Mouse (Mus musculus) kidney, postnatal 36 days (tissue): Measurements from ENCODE around the gene Wdfy1.

Source experiments
- DNase-seq, 2 experiments: peaks; one replicate each; pipeline ENCODE4 v3.0.0; 2021 to 2022; ENCODE audit warnings: mixed read lengths in 2 of 2

Gene Wdfy1

DNA sequence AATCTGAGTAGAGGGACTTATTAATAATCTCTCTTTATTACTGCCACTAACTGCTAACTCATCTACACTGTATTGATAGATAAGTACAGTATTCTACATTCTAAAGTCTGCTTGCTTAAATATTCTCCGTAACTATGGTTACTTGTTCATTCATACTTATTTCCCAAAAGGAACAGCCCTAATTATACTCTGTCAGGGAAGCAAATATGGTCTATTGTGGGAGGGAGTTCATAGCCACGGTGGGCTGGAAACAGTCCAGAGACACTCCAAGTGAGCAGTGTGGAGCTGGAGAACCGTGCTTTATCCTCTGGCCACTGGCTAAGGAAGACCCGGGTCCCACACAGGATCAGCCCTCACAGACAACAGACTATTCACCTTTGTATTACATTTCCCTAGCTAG lies 65.3 kb downstream of the Wdfy1 start:
- peak in 1 of 2 experiments; percentile 23 for DNase-seq

DNA sequence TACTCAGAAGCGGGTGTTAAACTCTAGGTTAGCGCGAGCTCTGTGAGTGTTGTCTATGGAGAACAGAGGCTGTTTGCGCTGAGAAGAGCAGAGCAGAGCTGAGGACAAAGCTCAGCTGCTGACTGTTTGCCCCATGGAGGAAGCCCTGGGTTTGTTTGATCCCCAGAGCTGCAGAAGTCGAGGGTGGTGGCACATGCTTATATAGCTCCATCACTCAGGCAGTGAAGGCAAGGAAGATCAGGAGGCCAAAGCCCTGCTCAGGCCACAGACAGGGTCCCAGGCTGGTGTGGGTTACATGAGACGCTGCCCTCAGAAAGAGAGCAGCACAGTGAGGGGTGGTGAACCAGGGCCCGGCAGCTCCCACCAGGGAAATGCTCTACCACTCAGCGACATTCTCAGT lies 65.7 kb downstream of the Wdfy1 start:
- DNase-seq: peak in 1 of 2 experiments; percentile 25

DNA sequence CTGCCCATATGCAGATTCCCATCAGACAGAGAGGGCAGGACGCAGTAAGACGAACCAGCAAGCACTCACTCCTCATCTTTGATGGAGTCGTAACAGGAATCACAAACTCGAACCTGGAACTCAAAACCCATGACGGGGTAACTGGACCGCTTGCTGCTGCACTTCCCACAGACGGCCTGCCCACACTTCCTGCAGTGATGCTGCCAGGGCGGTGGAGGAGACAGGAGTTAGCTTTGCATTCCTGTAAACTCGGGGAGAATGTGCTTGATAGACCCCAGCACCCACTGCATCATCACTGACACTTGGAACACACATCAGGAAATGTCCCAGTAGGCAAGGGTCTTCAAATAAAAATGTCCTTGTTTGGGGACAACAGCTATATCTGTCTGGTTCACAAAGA lies 68.6 kb downstream of the Wdfy1 start:
- DNase-seq: no peak

DNA sequence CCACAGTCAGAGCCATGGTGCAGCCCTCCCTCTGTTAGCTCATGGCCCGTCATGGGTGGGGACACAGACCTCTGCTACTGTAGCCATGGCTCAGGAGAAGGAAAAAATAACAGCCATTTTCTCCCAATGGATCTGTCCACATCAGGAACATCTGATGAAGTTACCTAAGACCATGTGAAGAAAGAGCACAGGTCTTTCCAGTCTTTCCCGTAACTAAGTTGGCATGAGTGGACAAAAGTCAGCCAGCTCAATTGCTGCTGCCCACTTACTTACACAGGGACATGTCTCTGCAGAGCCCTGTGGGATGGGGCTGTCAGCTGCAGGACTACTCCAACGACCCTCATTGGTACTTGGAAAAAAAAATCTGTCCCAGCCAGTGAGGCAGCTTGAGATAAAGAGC lies 69.2 kb downstream of the Wdfy1 start:
- no peak for DNase-seq

DNA sequence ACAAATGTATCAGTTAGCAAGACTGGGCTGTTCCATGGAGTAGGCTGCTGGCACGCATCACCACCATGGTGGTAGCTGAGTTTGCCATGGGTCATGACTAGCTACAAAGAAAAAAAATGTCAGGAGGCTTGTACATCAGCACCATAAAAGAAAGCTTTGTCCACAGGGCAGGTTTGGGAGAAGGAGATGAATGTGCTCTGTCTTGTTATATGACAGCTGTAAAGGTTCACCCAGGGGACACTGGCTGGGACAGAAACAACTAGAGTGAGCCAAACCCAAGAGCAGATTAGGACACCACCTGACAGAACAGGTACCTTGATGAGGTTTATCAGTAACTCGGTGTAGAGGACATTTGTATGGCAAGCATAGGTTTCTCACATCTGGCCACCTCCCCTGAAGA lies 71.3 kb downstream of the Wdfy1 start:
- DNase-seq: no peak

DNA sequence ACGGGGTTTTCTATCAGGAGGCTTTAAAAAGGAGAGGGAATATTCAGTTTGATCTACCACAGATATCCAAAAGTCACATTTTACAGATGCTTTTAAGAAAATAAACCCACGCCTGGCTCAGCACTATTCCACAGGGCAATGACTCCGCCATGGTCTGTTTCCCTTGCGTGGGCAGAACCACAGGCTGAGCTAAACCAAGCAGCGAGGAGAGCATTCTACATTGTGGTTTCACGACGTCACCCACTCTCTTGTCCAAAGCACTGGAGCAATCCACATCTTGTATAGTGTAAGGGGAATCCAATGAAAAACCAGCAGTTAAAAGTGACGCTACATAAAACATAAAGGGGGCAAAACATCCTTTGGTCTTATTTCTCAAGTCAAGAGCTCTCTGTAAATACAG lies 72.4 kb downstream of the Wdfy1 start:
- no peak for DNase-seq

DNA sequence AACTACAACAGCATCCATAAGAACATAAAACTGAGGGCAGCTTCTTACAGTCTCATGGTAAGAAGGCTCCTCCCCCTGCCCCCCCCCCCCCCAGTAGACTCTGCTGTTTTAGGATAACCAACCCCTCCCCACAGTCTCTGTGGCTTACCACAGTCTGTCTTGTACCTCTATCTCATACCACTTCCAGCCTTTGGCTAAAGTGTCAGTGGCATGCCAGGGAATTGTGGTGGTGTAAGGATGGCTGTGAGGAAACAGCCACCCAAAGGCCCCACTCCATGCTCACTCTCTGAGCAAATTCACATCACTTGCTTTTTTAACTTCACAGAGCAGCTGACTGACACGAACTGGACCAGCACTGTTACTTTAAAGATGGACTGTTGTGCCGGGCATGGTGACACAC lies 77.4 kb downstream of the Wdfy1 start:
- DNase-seq: no peak

DNA sequence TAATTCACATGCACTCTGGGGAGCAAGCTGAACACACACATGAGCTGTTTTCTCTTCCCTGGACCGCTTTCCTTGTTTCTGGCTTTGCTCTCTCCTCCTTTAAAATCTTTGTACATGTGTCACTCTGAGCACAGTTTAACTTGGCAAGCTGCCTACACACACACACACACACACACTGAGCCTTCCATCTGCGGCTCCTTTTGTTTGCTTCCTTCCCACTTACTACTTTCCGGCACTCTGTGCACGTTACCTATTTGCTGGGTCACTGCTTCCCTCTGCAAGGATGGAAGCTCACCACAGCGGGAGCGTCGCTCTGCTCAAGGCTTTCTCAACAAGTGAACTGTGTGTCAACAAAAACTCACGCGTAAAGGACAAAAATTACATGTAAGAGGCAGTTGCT lies 78.6 kb downstream of the Wdfy1 start:
- DNase-seq: peak in 1 of 2 experiments; percentile 38

DNA sequence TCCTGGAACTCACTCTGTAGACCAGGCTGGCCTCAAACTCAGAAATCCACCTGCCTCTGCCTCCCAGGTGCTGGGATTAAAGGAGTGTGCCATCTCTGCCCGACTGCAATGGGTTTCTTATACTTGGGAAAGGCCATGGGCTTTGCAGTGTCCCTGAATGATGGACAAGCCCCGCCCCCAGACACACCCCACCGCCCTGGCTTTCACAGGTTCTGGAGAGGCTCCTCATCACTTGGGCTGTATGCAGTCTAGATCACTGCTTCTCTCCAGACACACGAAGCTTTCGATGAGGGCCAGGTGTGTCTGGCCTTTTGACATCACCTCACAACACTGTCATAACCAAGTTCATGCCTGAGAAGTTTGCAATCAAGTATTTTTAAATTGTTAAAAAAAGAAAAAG lies 79.0 kb downstream of the Wdfy1 start:
- peak in 1 of 2 experiments; percentile 22 for DNase-seq

DNA sequence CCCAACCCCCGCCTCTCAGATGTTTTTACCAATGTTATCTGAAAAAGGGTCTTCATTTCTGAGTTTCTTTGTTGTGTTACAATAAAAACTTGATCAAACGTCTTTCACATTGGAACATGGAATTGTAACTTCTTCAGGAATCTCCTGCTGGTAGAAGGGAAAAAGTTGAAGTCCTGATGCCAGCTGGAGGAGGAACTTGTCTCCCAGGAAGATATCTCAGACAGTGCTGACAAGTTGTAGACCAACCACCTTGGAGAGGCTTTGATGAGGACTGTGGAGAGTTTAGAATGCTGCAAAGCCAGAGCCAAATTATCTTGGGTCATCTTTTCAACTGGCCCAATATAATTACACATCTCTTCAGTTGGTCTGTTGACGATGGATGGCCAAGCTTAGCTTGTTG lies 83.5 kb downstream of the Wdfy1 start:
- no peak for DNase-seq

DNA sequence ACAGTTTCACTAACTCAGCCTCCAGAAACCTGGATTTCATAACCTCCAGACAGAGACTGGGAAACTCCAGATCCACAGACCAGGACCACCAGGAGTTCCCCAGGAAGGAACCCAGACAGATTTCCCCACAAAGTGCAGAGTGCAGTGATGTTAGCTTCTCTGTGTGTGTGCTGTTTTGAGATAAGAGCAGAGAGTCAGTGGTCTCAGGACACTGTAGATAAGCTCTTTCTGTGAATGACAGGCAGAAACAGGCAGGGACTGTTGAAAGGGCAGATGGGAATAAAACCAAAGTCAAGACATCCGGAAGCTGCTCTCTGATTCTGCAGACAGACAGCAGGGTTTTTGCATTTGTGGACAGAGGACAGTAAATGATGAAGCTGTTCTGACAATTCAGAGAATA lies 88.7 kb downstream of the Wdfy1 start:
- DNase-seq: no peak

DNA sequence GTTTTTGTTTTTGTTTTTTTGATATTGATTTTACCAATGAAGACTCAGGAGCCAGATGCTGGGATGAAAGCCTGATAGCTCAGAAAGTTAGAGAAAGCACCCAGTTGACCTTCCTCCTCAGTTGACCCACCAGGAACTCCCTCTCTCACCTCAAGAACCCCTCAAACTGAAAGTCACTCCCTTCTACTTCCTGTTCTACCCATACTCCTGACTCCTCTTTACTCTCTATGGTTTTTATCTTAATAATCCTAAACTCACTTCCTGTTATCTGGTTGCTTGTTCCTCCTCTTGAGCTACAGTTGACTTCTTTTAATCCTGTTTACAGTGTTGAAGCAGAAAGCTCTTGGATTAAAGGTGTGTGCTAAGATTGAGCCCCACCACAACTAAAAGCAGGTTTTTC lies 91.9 kb downstream of the Wdfy1 start:
- DNase-seq: no peak

DNA sequence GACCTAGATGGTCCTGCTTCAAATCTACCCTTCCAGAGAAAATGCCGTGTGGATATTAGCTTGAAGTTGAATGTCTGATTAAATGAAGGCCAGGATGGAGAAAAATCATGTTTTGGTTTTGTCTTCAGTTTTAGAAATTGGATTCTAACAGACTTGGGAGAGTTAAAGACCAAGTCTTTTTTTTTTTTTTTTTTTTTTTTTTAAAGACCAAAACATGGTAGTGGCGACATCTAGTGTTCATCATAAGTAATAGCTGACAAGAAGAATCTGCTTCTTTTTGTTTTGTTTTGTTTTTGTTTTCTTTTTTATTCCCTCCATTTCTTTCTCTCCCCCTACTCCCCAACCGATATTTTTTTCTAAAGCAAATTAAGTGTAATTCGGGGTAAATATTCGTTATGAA lies 93.0 kb downstream of the Wdfy1 start:
- DNase-seq: no peak

DNA sequence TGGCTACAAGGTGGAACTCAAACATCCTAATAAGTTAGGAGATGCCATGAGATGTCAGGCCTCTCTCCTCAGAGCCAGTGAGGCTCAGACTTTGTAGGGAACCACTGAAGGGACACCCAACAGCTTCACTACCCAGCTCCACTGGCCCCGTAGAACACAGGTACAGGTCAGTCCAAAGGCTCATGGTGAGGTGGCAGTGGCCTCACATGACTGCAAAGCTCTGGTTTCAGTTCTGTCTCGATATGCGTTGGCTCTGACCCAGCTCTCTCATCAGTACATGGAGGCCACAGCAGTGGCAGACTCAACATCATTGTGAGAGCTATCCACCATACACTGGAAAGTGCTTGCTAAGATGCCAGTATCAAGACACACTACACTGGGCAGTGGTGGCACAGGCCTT lies 95.2 kb downstream of the Wdfy1 start:
- DNase-seq: no peak

DNA sequence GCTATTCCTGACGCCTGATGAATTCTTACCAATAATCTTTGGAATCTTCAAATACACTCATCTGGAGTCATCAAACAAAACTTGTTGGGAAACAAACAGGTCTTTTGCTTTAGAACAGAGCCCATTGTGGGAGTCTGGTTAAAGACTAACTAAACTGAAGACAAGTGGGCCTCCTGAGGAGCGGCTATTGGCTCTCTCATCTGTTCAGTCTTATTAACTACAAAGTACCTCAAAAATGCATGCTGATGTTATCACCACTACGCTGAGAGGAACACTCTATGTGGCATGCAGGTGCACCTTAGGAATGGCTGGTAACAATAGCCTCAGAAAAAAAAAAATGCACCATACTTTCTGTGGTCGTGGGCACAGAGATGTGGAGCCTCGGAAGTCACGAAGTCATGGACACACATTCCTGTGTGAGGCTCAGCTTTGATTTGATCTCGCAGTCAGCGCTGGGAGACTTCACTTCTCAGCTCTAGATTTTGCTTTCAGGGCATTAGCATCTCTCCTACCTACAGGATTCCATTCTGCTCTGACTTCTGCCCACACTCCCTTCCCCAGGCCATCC lies 97.7 kb downstream of the Wdfy1 start:
- no peak for DNase-seq

DNA sequence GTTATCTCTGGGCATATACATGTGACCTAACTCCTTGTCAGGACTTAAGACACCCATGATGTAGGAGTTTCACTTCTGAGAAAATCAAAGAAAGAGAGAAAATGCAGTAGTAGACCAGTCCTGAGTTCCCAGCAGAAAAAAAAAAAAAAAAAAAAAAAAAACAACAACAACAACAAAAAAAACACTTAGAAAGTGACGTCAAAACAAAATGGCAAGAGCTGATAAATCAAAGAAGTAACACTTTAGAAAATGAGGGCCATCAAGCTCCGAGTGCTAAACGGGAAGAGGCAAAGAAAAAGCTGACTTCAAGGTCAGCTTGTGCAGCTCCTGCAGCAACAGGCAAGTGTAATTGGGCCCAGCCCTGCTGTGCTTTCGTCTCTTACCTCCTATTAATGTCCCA lies 100.2 kb downstream of the Wdfy1 start:
- DNase-seq: no peak

DNA sequence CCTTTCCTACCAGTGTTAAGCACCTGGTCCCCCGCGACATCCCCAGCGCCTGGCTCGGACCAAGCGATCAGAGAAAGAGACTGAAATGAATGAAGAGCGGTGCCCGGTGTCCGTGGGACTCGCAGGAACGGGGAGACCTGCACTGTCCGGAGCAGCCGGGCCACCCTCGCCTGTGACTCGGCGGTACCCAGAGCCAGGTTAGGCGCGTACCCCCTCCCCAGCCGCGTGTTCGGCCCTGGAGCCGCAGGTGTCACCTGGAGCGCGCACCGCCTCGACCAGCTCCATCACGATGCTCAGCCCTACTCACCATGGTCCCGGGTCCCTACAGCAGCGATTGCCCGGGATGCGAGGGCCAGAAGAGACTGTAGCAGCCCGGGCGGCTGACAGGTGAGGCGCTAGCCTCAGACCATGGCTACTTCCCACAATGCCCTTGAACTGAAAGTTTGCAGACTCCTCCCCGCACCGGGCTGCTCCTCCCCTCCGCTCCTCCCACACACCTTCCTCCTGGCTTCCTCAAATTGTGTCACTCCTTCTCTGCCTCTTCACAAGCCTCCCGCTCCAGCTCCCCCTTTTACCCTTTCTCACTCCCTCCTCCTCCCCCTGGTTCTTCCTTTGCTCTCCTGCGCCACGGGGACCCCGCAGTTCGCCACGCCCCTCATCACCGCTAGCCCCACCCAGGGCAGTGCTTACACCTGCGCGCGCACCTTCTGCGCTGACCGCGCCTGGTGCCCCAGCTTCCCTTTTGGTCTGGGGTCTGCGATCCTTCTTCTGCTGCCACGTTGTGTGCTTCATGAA lies 104.2 kb downstream of the Wdfy1 start, which contains the start of gene Ap1s3:
TSS of gene Ap1s3 (minus strand) at position 430 of the 795 bp plus-strand sequence.
- DNase-seq: peak; percentile 76 to 87

DNA sequence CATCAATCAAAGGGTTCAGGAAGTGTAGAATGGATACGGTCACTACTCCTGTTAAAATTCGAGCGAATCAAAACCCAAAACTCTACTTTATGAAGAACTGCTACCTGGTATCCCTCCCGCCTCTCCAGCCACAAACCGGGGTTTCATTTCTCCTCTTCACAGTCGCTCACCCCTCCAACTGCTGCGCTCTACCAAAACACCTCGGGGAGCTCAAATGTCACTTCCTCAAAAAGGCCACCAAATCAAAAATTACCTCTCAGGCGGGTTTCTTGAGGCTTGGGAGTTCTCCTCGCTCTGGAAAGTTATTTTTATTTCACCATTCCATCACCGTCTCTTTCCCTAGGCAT lies 104.8 kb downstream of the Wdfy1 start:
- DNase-seq: peak in 1 of 2 experiments; percentile 13

DNA sequence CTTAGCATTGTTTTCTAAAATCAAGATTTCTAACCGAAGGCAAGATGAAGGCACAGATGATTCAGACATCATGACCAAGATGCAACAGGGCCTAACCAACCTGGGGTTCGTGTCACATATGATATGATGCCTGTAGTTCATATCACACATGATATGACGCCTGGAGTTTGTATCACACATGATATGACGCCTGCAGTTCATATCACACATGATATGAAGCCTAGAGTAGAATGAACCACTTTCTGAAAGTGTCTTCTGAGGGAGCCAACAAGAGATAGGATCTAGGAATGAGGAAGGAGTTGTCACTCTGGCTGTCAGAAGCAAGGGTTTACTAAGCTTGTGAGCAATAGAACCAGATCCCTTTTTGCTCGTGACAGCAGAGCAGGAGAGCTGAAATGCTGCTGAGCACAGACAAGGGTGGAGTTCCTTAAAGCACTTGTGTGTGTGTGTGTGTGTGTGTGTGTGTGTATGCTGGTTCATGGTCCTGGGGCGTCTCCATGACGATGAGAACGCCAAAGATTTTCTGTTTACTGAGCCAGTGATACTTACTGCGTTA lies 106.4 kb downstream of the Wdfy1 start:
- DNase-seq: no peak

DNA sequence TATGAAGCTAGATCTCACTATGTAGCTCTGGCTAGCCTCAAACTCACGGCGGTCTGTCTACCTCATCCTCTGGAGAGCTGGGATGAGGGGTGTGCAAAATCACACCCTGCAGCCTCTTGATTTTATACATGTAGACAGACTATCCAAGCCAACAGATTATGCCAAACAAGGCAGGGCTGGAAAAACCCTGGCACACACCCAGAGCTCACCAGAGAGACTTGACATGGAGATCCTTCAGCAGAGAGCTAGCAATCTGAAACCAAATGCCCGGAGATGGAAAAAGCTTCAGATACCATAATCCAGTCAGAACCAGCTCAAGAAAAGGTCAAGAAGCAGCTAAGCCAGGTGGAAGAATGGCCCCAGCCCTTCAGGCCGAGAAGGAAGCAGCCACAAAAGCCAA lies 111.0 kb downstream of the Wdfy1 start:
- peak; percentile 8 to 22 for DNase-seq

DNA sequence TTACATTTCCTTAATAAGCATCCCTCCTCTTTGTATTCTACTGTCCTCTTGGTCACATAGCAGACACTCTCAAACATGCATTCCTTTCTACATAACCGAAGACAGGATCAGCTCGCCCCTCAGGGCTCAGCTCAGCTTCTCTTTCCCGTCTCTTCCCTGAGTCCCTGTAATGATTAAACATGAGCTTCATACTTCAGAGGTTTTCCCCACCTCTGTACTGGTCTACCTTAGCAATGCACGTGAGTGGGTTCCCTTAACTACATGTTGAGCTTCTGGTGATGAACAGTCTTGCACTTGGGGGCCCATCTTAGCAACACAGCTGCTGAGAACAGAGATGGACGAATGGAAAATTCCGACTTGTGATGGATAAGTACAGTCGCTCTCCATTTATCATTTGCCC lies 116.3 kb downstream of the Wdfy1 start:
- DNase-seq: no peak

DNA sequence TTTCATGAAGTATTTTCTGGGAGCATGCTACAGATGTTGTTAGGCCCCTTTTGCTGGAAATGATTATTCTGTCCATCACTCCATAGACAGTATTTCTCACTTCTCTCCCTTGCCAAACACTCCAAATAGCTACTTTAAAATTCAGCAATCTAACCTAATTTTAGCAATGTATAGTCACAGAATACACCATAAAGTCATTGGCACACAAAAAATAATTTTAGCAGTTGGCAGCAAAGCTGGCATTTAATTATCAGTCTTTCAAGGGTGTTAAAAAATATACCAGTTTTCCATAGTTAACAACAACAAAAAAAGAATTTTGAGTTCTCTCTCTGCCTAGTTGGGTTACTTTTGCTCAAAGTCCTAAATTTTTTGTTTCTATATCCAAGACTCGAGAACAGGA lies 118.5 kb downstream of the Wdfy1 start:
- DNase-seq: no peak

DNA sequence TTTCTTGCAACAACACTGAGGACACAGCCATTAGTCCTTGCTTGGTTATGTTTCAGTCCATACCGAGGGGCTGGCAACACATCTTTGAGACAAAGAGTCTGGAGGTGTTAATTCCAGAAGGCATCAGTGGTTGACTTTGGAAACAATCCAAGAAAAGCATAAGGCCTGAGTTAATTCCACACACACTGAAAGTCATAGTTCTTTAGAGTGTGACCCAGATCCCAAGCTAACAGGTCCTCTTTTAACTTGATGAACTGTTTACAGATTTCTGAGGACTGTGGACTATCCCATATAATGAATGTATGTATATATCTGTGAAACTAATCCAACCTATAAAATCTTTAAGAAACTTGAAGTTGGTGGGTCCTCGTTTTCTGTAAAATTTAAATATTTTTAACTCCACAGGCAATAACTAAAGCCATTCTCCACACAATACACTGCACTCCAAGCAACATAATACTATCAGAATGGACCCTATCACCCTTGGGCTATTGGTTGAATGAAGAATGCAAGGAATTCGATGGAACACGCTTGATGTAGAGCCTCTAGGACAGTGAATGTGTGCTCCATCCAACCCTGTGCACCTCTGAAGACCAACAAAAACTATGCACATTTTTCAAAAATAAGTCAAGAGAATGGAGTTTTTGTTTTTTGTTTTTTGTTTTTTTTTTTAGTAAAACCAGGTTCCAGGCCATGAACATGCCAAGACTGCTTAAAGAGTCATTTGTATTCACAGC lies 120.0 kb downstream of the Wdfy1 start:
- no peak for DNase-seq

DNA sequence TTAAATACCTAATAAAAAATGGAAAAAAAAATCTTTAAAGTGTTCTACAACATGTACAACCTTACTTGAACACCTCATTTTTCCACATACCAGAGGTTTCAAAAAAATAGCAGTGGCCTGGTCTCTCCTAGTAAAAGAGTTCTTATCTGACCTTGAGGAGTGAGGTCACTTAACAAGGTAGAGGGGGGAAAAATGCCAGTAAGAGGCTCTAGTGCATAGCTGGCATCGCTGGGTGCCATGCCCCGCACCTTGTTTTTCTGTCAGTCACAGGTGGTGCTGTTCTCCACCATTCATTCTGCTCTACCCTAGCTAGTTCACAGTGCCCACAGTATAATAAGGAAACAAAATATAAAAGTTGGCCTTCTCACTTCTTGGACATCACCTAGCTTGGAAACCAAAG lies 121.0 kb downstream of the Wdfy1 start:
- no peak for DNase-seq
